Mouse (Mus musculus) MEL (cell line): ENCODE measurements around the gene Serpinb1a. TPM values are rescaled to one million over a fixed set of nuclear protein-coding genes. Genes with fewer than 3 reads are reported as not detected.
A peak's percentile ranks its signal among the peaks of the same experiment; 100 is the strongest.

Experiments
- DNase-seq: peaks from one replicate; pipeline ENCODE4 v3.0.0; 2011; ENCODE audit warnings: low read depth, low spot score
- H3K27ac ChIP-seq: 2 replicates; pipeline ENCODE4 v1.5.1; 2012; ENCODE audit warnings: low read depth, mild to moderate bottlenecking, control low read depth, low read length, moderate library complexity; ENCODE audit not compliant: control insufficient read depth
- H3K27me3 ChIP-seq, 2 experiments: fragments of 150-350 bp in 1 of 2; sonication (generic) in 1 of 2; 2 replicates each; pipeline ENCODE4 v1.6.1; 2012; ENCODE audit warnings: low read length in 2 of 2, mild to moderate bottlenecking in 2 of 2, improper control_type of control experiment in 1 of 2, moderate library complexity in 1 of 2; ENCODE audit not compliant: insufficient read depth in 2 of 2, control insufficient read depth in 1 of 2
- H3K36me3 ChIP-seq, 2 experiments: 2 replicates each; pipeline ENCODE4 v1.6.1; 2012 to 2014; ENCODE audit warnings: low read length in 2 of 2, improper control_type of control experiment in 1 of 2, inconsistent platforms in 1 of 2, mild to moderate bottlenecking in 1 of 2; ENCODE audit not compliant: insufficient read depth in 2 of 2, control insufficient read depth in 1 of 2
- H3K4me1 ChIP-seq, 2 experiments: fragments of 150-350 bp in 1 of 2; sonication (generic) in 1 of 2; 2 replicates each; pipeline ENCODE4 v1.6.1; 2012; ENCODE audit warnings: low read length in 2 of 2, improper control_type of control experiment in 1 of 2, mild to moderate bottlenecking in 1 of 2; ENCODE audit not compliant: insufficient read depth in 2 of 2, control insufficient read depth in 1 of 2
- H3K4me3 ChIP-seq, 2 experiments: fragments of 150-350 bp in 1 of 2; sonication (generic) in 1 of 2; 2 replicates each; pipeline ENCODE4 v1.5.1; 2012; ENCODE audit warnings: low read depth in 2 of 2, low read length in 2 of 2, mild to moderate bottlenecking in 2 of 2, moderate library complexity in 2 of 2, control low read depth in 1 of 2, improper control_type of control experiment in 1 of 2; ENCODE audit not compliant: control insufficient read depth in 1 of 2, insufficient read depth in 1 of 2
- H3K79me2 ChIP-seq: 2 replicates; pipeline ENCODE4 v1.6.1; 2012; ENCODE audit warnings: mild to moderate bottlenecking, low read length, moderate library complexity; ENCODE audit not compliant: control insufficient read depth, poor library complexity, insufficient read depth
- H3K9ac ChIP-seq: 2 replicates; pipeline ENCODE4 v1.6.1; 2012; ENCODE audit warnings: low read depth, mild to moderate bottlenecking, control low read depth, low read length, moderate library complexity; ENCODE audit not compliant: control insufficient read depth, poor library complexity, severe bottlenecking
- H3K9me3 ChIP-seq: fragments of 150-350 bp; sonication (generic); replicated peaks from 2 replicates; pipeline ENCODE4 v1.6.1; 2012; ENCODE audit warnings: mild to moderate bottlenecking, low read length, improper control_type of control experiment, moderate library complexity; ENCODE audit not compliant: insufficient read depth
- BHLHE40 ChIP-seq: IDR thresholded peaks from 2 replicates; pipeline ENCODE4 v1.6.1; 2012; ENCODE audit warnings: low read depth, mild to moderate bottlenecking, inconsistent platforms, low read length, improper control_type of control experiment, borderline replicate concordance
- CTCF ChIP-seq, 3 experiments: IDR thresholded peaks in 2 of 3; conservative IDR thresholded peaks in 1 of 3; 2 replicates each; pipeline ENCODE4 v1.5.1; 2011 to 2012; ENCODE audit warnings: low read length in 3 of 3, low read depth in 2 of 3, mild to moderate bottlenecking in 2 of 3, improper control_type of control experiment in 1 of 3, inconsistent platforms in 1 of 3, mixed read lengths in 1 of 3, moderate library complexity in 1 of 3; ENCODE audit not compliant: control insufficient read depth in 1 of 3, insufficient read depth in 1 of 3, poor library complexity in 1 of 3, severe bottlenecking in 1 of 3
- ETS1 ChIP-seq: IDR thresholded peaks from 2 replicates; pipeline ENCODE4 v1.6.1; 2012; ENCODE audit warnings: low read depth, mild to moderate bottlenecking, inconsistent platforms, low read length, improper control_type of control experiment, moderate library complexity
- GATA1 ChIP-seq: IDR thresholded peaks from 2 replicates; pipeline ENCODE4 v1.6.1; 2011; ENCODE audit warnings: low read depth, low read length, improper control_type of control experiment
- HCFC1 ChIP-seq: IDR thresholded peaks from 2 replicates; pipeline ENCODE4 v1.6.1; 2012; ENCODE audit warnings: low read depth, mild to moderate bottlenecking, inconsistent platforms, low read length, improper control_type of control experiment, moderate library complexity
- JUND ChIP-seq: IDR thresholded peaks from 2 replicates; pipeline ENCODE4 v1.6.1; 2011; ENCODE audit warnings: low read depth, mild to moderate bottlenecking, improper control_type of control experiment, low read length
- MXI1 ChIP-seq: IDR thresholded peaks from 2 replicates; pipeline ENCODE4 v1.6.1; 2011; ENCODE audit warnings: mild to moderate bottlenecking, low read depth, low read length, improper control_type of control experiment
- POLR2AphosphoS2 ChIP-seq: IDR thresholded peaks from 2 replicates; pipeline ENCODE4 v1.6.1; 2011; ENCODE audit warnings: low read length, improper control_type of control experiment
- RAD21 ChIP-seq: IDR thresholded peaks from 2 replicates; pipeline ENCODE4 v1.6.1; 2011; ENCODE audit warnings: mild to moderate bottlenecking, low read depth, low read length, improper control_type of control experiment
- SIN3A ChIP-seq: IDR thresholded peaks from 2 replicates; pipeline ENCODE4 v1.6.1; 2012; ENCODE audit warnings: low read length, improper control_type of control experiment, inconsistent platforms
- SMC3 ChIP-seq: IDR thresholded peaks from 2 replicates; pipeline ENCODE4 v1.6.1; 2011; ENCODE audit warnings: low read depth, low read length, improper control_type of control experiment
- TAL1 ChIP-seq: IDR thresholded peaks from 2 replicates; pipeline ENCODE4 v1.6.1; 2012; ENCODE audit warnings: mild to moderate bottlenecking, inconsistent platforms, low read length, moderate library complexity, mixed read lengths
- UBTF ChIP-seq: IDR thresholded peaks from 2 replicates; pipeline ENCODE4 v1.6.1; 2012; ENCODE audit warnings: low read depth, mild to moderate bottlenecking, inconsistent platforms, low read length, improper control_type of control experiment, moderate library complexity, borderline replicate concordance; ENCODE audit not compliant: insufficient read depth
- USF2 ChIP-seq, 2 experiments: IDR thresholded peaks; 2 replicates each; pipeline ENCODE4 v1.6.1; 2011 to 2012; ENCODE audit warnings: improper control_type of control experiment in 2 of 2, low read length in 2 of 2, borderline replicate concordance in 1 of 2, inconsistent platforms in 1 of 2, low read depth in 1 of 2, mild to moderate bottlenecking in 1 of 2; ENCODE audit not compliant: insufficient read depth in 1 of 2
- ZKSCAN1 ChIP-seq: IDR thresholded peaks from 2 replicates; pipeline ENCODE4 v1.6.1; 2012; ENCODE audit warnings: low read depth, mild to moderate bottlenecking, inconsistent platforms, low read length, improper control_type of control experiment, moderate library complexity
- ZNF384 ChIP-seq: IDR thresholded peaks from 2 replicates; pipeline ENCODE4 v1.6.1; 2012; ENCODE audit warnings: low read depth, mild to moderate bottlenecking, inconsistent platforms, low read length, improper control_type of control experiment
- polyA plus RNA-seq, 2 experiments: library from polyadenylated mRNA; stranded (reverse) in 1 of 2; unstranded in 1 of 2; fragments of >175 nt in 1 of 2; fragments of >200 nt in 1 of 2; gene quantifications; 2 replicates each; pipeline versions ENCODE4 v1.2.1 to v1.2.4; 2012; ENCODE audit warnings: low replicate concordance in 2 of 2, low read depth in 1 of 2; ENCODE audit not compliant: insufficient read length in 2 of 2, insufficient read depth in 1 of 2, missing spikeins in 1 of 2
- total RNA-seq: library from RNA; depleted of rRNA; stranded (reverse); fragments of 300-350 nt; gene quantifications from 2 replicates; pipeline ENCODE4 v1.2.3, GENCODE M21; 2012; rRNA removed

Gene Serpinb1a
- total and polyA plus RNA-seq, 3 experiments, result 2.7 to 6.8 TPM; not detected in 1

DNA sequence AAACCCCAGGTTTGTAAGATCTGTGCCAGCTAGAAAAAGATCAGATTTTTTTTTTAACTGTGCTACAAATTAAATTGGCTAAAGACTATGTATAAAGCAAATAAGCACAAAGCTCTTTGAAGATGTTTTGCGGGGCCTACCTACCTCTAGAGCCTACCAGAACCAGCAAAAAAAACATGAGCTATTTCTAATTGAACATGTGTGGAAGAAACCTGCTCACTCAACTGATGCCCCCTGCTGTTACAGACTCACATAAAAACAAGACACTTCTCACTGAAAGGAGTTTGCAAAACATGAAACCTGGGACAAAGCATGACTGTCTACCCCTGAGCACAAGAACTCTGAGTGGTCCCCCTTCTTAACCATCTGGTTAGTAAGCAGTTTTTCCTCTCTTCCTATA is 53.9 kb downstream of the Serpinb1a start:
- Histone ChIP-seq H3K36me3 (no peaks in the 10 kb centered on the region), H3K4me1 (0 out of 4 replicates have a peak, but pooled peaks cover 0 to 2% of the 10 kb centered on the region in 2 experiments), H3K9me3 (no peaks in the 10 kb centered on the region), H3K9ac (no peak overlapping the region), H3K27ac (no peak overlapping the region), H3K27me3 (peaks cover 4 to 5% of the 10 kb centered on the region in 2 experiments; a peak in 3 of 4 replicates), H3K79me2 (peaks cover 2% of the 10 kb centered on the region), H3K4me3 (no peak overlapping the region)
- peak; percentile 8 for DNase-seq
- TF ChIP-seq SMC3 (no peak), POLR2AphosphoS2 (no peak), ZKSCAN1 (no peak), CTCF (IDR thresholded peaks at IDR 0.05 in 2 of 3, conservative IDR thresholded peaks at IDR 0.05 in 1 of 3; ENCODE audit: control insufficient read depth in 1 of 3, insufficient read depth in 1 of 3, low read depth in 2 of 3, low read length in 3 of 3, poor library complexity in 1 of 3, severe bottlenecking in 1 of 3) (peak in 1 of 3 experiments; percentile 5; a peak in 1 of 6 replicates), RAD21 (no peak)

DNA sequence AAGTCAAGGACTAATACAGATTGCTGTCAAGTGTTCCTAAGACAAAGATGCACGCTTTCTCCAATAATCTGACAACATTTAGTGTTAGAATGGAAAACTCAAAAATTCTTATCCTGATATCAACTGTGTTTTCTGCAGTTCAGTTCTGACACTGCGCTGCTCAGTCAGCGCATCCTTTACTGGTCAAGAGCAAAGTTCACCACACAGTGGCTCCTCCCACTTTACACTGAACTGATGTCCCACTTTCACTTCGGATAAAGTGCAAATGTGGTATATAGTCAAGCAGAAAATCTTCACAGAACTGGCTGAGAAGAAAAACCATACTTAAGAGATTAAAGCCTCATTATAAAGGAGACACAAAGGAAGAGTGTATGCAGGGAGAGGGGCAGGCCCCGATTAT is 55.8 kb downstream of the Serpinb1a start:
- no peaks in the 10 kb centered on the region for H3K9me3 ChIP-seq
- H3K79me2 ChIP-seq, result no peaks in the 10 kb centered on the region
- 0 out of 4 replicates have a peak, but pooled peaks cover 0 to 1% of the 10 kb centered on the region in 2 experiments for H3K4me1 ChIP-seq
- no peaks in the 10 kb centered on the region for H3K36me3 ChIP-seq
- H3K4me3 ChIP-seq, result no peak overlapping the region
- DNase-seq, result no peak
- H3K9ac ChIP-seq, result no peak overlapping the region
- TF ChIP-seq UBTF (no peak), SIN3A (no peak), USF2 (IDR thresholded peaks at IDR 0.05; ENCODE audit: borderline replicate concordance in 1 of 2, insufficient read depth in 1 of 2, low read depth in 1 of 2, low read length in 2 of 2) (no peak), MXI1 (no peak), BHLHE40 (no peak), JUND (no peak), GATA1 (no peak)
- peaks cover 4 to 5% of the 10 kb centered on the region in 2 experiments; a peak in 3 of 4 replicates for H3K27me3 ChIP-seq
- H3K27ac ChIP-seq, result no peak overlapping the region

DNA sequence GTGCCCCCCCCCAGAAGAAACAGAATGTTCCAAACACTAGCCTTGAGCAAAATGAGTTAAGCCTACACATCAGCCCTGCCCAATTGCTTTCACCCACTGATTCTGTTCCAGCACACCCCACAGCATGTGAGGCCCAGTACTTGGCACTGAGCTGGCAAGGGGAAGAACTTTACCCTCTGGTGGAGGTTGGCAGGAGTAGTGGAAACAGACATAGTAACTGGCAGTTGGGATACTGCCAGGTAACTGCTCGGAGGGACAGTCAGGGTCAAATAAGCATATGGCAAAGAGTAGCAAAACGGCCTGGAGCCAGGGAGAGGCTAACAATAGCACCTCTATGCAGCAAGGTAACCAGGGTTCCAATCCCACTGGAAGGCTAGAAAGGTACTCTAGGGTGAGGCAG is 56.4 kb downstream of the Serpinb1a start:
- no peaks in the 10 kb centered on the region for H3K79me2 ChIP-seq
- H3K27me3 ChIP-seq, result peaks cover 5 to 7% of the 10 kb centered on the region in 2 experiments; a peak in 3 of 4 replicates
- no peak overlapping the region for H3K4me3 ChIP-seq
- H3K9me3 ChIP-seq, result no peaks in the 10 kb centered on the region
- H3K4me1 ChIP-seq, result no peaks in the 10 kb centered on the region
- DNase-seq, result no peak
- H3K36me3 ChIP-seq, result no peaks in the 10 kb centered on the region
- no peak overlapping the region for H3K9ac ChIP-seq
- no peak overlapping the region for H3K27ac ChIP-seq
- no peak for TF ChIP-seq TAL1
- no peak for TF ChIP-seq ZNF384
- no peak for TF ChIP-seq SIN3A
- no peak for TF ChIP-seq ETS1
- TF ChIP-seq HCFC1, result no peak

Other genes with a start within 250 kb of the Serpinb1a start
- not detected in 2 replicates for gene Mylk4, start 67.2 kb downstream of the Serpinb1a start, total RNA-seq
- gene Mylk4, start 67.2 kb downstream of the Serpinb1a start, polyA plus RNA-seq, result not detected
- 50.4 and 50.6 TPM in 2 replicates for gene Wrnip1, start 49.1 kb downstream of the Serpinb1a start, total RNA-seq
- 10 to 100 TPM in 1 of 2 experiments, not detected in 1; 38.8 TPM for gene Wrnip1, start 49.1 kb downstream of the Serpinb1a start, polyA plus RNA-seq
- gene D930007J09Rik, start 48.3 kb downstream of the Serpinb1a start, total RNA-seq, result 8.3 and 10.4 TPM in 2 replicates
- not detected for gene D930007J09Rik, start 48.3 kb downstream of the Serpinb1a start, polyA plus RNA-seq
- not detected in 2 replicates for gene Serpinb1c, start 47.0 kb upstream of the Serpinb1a start, total RNA-seq
- not detected for gene Serpinb1c, start 47.0 kb upstream of the Serpinb1a start, polyA plus RNA-seq
- 0.20 and 0.27 TPM in 2 replicates for gene Serpinb6b, start 114.0 kb upstream of the Serpinb1a start, total RNA-seq
- gene Serpinb6b, start 114.0 kb upstream of the Serpinb1a start, polyA plus RNA-seq, result 1 to 10 TPM in 1 of 2 experiments, not detected in 1; 1.2 TPM
- 1.6 and 2.1 TPM in 2 replicates for gene Serpinb9, start 152.1 kb upstream of the Serpinb1a start, total RNA-seq
- gene Serpinb9, start 152.1 kb upstream of the Serpinb1a start, polyA plus RNA-seq, result 1 to 10 TPM in 1 of 2 experiments, not detected in 1; 2.9 TPM
- gene Serpinb9b, start 176.2 kb upstream of the Serpinb1a start, total RNA-seq, result 1.5 and 2.3 TPM in 2 replicates
- 1 to 10 TPM in 1 of 2 experiments, not detected in 1; 3.9 TPM for gene Serpinb9b, start 176.2 kb upstream of the Serpinb1a start, polyA plus RNA-seq
- gene Serpinb1b, start 227.4 kb upstream of the Serpinb1a start, total RNA-seq, result not detected in 2 replicates
- gene Serpinb1b, start 227.4 kb upstream of the Serpinb1a start, polyA plus RNA-seq, result not detected